Mouse (Mus musculus) stomach, embryonic 16.5 days (tissue): ENCODE measurements at regions not wholly inside any gene's neighbourhood (a gene's known extent, or its start where the extent isn't known, plus 50 kb on each side); places are given as distances from the start of the nearest gene placed in this dataset.
"Not testable (repeated sequence)": the region's sequence is repeated elsewhere in the genome, so short reads cannot be mapped to it uniquely, and the experiment has no call there.

Experiments
- ATAC-seq: fragments of 200-750 bp; cut with Nextera tagmentation; 2 replicates; pipeline ENCODE4 v1.8.0; 2017; ENCODE audit warnings: moderate number of reproducible peaks, moderate TSS enrichment; ENCODE audit not compliant: insufficient read depth, low FRiP score
- H3K27ac ChIP-seq: fragments of 300-500 bp; sonication (generic); 2 replicates; pipeline ENCODE4 v1.5.1; 2014; ENCODE audit warnings: low read length
- H3K27me3 ChIP-seq: fragments of 300-500 bp; sonication (generic); 2 replicates; pipeline ENCODE4 v1.6.1; 2014; ENCODE audit warnings: low read length, control low read depth, mixed read lengths; ENCODE audit not compliant: control insufficient read depth, insufficient read depth
- H3K36me3 ChIP-seq: fragments of 300-500 bp; sonication (generic); 2 replicates; pipeline ENCODE4 v1.6.1; 2014; ENCODE audit warnings: low read length; ENCODE audit not compliant: control insufficient read depth, insufficient read depth
- H3K4me1 ChIP-seq: fragments of 300-500 bp; sonication (generic); 2 replicates; pipeline ENCODE4 v1.6.1; 2014; ENCODE audit warnings: low read length, control low read depth, mixed read lengths; ENCODE audit not compliant: control insufficient read depth, insufficient read depth
- H3K4me2 ChIP-seq: fragments of 300-500 bp; sonication (generic); 2 replicates; pipeline ENCODE4 v1.6.1; 2014; ENCODE audit warnings: low read depth, low read length, mixed read lengths
- H3K4me3 ChIP-seq: fragments of 300-500 bp; sonication (generic); replicated peaks from 2 replicates; pipeline ENCODE4 v1.5.1; 2014; ENCODE audit warnings: mild to moderate bottlenecking, low read length
- H3K9ac ChIP-seq: fragments of 300-500 bp; sonication (generic); 2 replicates; pipeline ENCODE4 v1.6.1; 2014; ENCODE audit warnings: low read length
- H3K9me3 ChIP-seq: fragments of 300-500 bp; sonication (generic); replicated peaks from 2 replicates; pipeline ENCODE4 v1.6.1; 2016; ENCODE audit warnings: low read length, control low read depth; ENCODE audit not compliant: control insufficient read depth
- WGBS: fragments of 180-500 bp; shearing (Covaris S2); extraction: QIAGEN DNeasy Blood & Tissue Kit; methylation state at CpG from one replicate; pipeline ENCODE4 v1.1.7; 2014; 5-methylcytosine and 5-hydroxymethylcytosine counted together

DNA sequence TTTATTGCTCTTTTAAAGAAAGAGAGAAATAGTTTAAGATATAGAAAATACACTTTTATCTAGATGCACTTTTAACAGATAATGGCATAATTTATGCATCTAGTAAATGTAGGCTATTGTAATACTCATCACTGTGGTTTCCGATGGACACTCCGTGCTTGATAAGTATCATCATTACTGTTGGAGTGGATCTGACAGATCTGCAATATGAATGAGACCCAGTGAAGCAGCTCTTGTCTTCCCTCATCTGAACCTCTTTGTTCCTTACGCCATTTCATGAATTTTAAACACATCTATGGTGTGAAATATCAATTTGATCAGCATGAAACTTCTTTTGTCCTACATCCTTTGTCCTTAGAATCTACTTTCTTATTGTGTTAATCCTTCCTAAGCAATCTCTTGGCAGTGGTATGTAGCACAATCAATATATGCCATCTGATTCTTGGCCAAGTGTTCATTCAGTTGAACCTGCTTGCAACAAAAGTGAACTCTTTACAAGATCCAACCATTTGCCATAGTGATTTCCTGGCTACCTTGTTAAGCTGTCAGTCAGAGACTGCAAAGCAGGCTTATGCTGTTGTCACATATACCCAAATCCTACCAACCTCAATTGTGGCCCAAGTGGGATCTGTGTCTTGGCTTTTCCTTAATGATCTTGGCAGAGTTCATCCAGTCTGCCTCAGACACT lies 452.0 kb upstream of the Dab2 start:
- Histone ChIP-seq H3K9ac (no peak overlapping the region), H3K9me3 (no peaks in the 10 kb centered on the region), H3K4me1 (no peaks in the 10 kb centered on the region), H3K27ac (no peak overlapping the region), H3K36me3 (no peaks in the 10 kb centered on the region), H3K4me3 (no peak overlapping the region), H3K27me3 (no peaks in the 10 kb centered on the region), H3K4me2 (no peak overlapping the region)
- no peak for ATAC-seq
- WGBS, result 92% methylated on average over 3 of the region's 3 CpGs

GRCm38 (mm10) chr15:5852523-5852922 lies 447.1 kb upstream of the Dab2 start:
- H3K36me3 ChIP-seq, result no peaks in the 10 kb centered on the region
- H3K27me3 ChIP-seq, result no peaks in the 10 kb centered on the region
- no peaks in the 10 kb centered on the region for H3K4me1 ChIP-seq
- H3K9ac ChIP-seq, result no peak overlapping the region
- H3K4me2 ChIP-seq, result no peak overlapping the region
- ATAC-seq, result no peak
- H3K4me3 ChIP-seq, result no peak overlapping the region
- WGBS, result 61% methylated on average over 3 of the region's 3 CpGs
- no peaks in the 10 kb centered on the region for H3K9me3 ChIP-seq
- H3K27ac ChIP-seq, result no peak overlapping the region

- H3K36me3 ChIP-seq, result no peaks in the 10 kb centered on the region
- ATAC-seq, result no peak
- no peaks in the 10 kb centered on the region for H3K9me3 ChIP-seq
- H3K4me2 ChIP-seq, result no peak overlapping the region
- no peaks in the 10 kb centered on the region for H3K27me3 ChIP-seq
- no peaks in the 10 kb centered on the region for H3K4me1 ChIP-seq
- no peak overlapping the region for H3K27ac ChIP-seq
- 40% methylated on average over 12 of the region's 12 CpGs for WGBS
- no peak overlapping the region for H3K4me3 ChIP-seq
- no peak overlapping the region for H3K9ac ChIP-seq
Observed at GRCm38 (mm10) chr15:5869289-5869688, 430.3 kb upstream of the Dab2 start.

DNA sequence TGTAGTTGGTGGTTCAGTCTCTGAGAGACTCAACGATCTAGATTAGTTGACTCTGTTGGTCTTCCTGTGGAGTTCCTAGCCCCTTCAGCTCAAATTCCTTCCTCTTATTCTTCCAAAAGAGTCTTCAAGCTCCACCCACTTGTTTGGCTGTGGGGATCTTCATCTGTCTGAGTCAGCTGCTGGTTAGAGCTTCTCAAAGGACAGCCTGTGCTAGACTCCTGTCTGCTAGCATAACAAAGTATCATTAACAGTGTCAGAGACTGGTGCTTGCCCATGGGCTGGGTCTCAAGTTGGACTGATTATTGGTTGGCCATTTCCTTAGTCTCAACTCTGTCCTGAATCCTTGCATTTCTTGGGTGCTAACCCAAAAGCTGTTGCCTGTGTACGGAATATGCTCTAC lies 429.7 kb upstream of the Dab2 start:
- ATAC-seq, result no peak
- H3K4me1 ChIP-seq, result no peaks in the 10 kb centered on the region
- 76% methylated on average over 2 of the region's 2 CpGs for WGBS

DNA sequence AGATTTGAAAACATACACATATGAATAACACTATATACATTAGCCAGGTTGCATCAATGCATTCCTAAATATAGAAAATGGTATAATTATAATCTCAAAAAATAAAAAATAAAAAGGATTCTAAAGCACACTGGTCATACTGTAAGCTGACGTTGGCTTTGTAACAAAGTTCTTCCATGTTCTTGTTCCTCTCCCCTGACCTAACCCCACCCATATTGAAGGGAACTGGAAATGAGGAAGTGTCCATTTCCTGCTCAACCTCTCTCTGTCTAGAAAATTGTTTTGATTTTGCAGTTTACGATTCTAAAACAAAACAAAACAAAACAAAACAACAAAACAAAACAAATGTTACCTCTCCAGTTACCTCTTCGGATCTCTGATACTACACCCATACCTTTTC lies 427.5 kb upstream of the Dab2 start:
- Histone ChIP-seq H3K4me2 (no peak overlapping the region), H3K27me3 (no peaks in the 10 kb centered on the region), H3K4me3 (no peak overlapping the region), H3K9ac (no peak overlapping the region), H3K36me3 (no peaks in the 10 kb centered on the region), H3K9me3 (no peaks in the 10 kb centered on the region), H3K27ac (no peak overlapping the region), H3K4me1 (no peaks in the 10 kb centered on the region)
- ATAC-seq, result no peak
- WGBS, result 81% methylated on average over 3 of the region's 3 CpGs

More for the DNA sequence above, 429.7 kb upstream of the Dab2 start:
- H3K27me3 ChIP-seq, result no peaks in the 10 kb centered on the region
- no peaks in the 10 kb centered on the region for H3K36me3 ChIP-seq
- H3K4me2 ChIP-seq, result no peak overlapping the region
- no peak overlapping the region for H3K4me3 ChIP-seq
- H3K9ac ChIP-seq, result no peak overlapping the region
- no peak overlapping the region for H3K27ac ChIP-seq
- no peaks in the 10 kb centered on the region for H3K9me3 ChIP-seq

GRCm38 (mm10) chr15:5877749-5878148 lies 421.8 kb upstream of the Dab2 start:
- Histone ChIP-seq H3K4me2 (no peak overlapping the region), H3K9me3 (no peaks in the 10 kb centered on the region), H3K27me3 (no peaks in the 10 kb centered on the region), H3K4me3 (no peak overlapping the region), H3K36me3 (no peaks in the 10 kb centered on the region), H3K9ac (no peak overlapping the region), H3K4me1 (no peaks in the 10 kb centered on the region), H3K27ac (no peak overlapping the region)
- WGBS, result 89% methylated on average over 5 of the region's 5 CpGs
- ATAC-seq, result no peak

DNA sequence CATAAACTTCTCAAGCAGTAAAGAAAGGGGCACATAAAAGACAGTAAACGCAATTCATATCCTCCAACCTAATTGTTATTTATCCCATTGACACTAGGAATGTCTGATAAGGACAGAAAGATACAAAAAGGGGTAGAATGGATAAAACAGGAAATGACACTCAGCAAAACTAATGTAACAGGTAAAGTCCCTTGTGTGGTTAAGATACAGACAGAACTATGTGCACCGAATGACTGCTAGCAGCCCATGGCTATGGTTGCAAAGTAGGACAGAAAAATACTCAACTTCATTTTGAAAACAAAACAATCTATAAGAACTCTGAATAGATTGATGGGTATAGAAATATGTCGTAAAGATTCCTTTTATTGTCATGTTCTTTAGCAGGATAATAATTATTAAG lies 408.4 kb upstream of the Dab2 start:
- Histone ChIP-seq H3K9me3 (no peaks in the 10 kb centered on the region), H3K36me3 (no peaks in the 10 kb centered on the region), H3K4me2 (no peak overlapping the region), H3K27ac (no peak overlapping the region), H3K4me3 (no peak overlapping the region), H3K27me3 (no peaks in the 10 kb centered on the region), H3K9ac (no peak overlapping the region), H3K4me1 (no peaks in the 10 kb centered on the region)
- WGBS, result 84% methylated on average over 3 of the region's 3 CpGs
- no peak for ATAC-seq

- Histone ChIP-seq H3K4me3 (no peak overlapping the region), H3K9ac (no peak overlapping the region), H3K4me2 (no peak overlapping the region), H3K36me3 (no peaks in the 10 kb centered on the region), H3K4me1 (no peaks in the 10 kb centered on the region), H3K27ac (no peak overlapping the region), H3K27me3 (no peaks in the 10 kb centered on the region), H3K9me3 (no peaks in the 10 kb centered on the region)
- 38% methylated on average over 3 of the region's 3 CpGs for WGBS
- ATAC-seq, result no peak
Observed at GRCm38 (mm10) chr15:5892034-5892433, 407.6 kb upstream of the Dab2 start.

DNA sequence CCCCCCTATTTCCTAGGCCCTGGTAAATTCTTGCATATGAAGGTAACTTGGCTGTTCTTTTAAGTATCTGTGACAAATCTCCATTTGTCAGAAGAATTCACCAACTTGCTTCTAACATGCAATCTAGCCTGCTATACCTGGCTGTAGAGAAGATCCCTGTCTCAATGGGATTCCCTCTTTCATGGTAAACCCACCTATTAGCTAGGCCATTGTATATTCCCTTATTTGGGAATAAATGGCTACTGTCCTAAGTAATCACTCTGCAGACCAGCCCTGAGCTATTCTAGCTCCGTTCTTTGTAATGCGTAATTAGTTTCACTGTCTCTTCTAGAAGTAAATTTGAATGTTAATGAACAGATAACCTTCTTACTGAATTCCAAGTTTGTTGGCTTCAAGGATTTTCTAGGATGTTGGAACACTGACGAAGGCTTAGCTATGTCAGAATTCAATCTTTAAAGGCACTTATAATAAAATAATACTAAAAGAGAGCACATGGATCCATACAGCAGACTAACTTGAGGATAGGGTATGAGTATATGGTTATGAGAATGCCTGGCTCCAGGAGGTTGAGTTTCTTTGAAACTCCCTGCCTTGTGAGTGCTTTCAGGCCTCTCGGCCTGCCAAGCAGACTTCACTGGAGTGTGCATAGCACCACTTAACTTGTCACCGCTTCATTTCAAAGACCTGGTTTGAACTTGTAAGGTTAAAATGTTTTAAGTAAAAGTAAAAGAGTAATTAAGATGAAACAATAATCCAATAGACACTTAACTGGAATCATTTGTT lies 403.7 kb upstream of the Dab2 start:
- H3K9ac ChIP-seq, H3K4me2 ChIP-seq, H3K27me3 ChIP-seq, H3K4me1 ChIP-seq, H3K36me3 ChIP-seq, H3K9me3 ChIP-seq, H3K27ac ChIP-seq, ATAC-seq, H3K4me3 ChIP-seq: not testable (repeated sequence)
- WGBS, result 88% methylated on average over 5 of the region's 5 CpGs
